Mouse (Mus musculus) thymus, postnatal 14 days (tissue): Measurements from ENCODE around the gene Tspan12.
"Not testable (repeated sequence)": the region's sequence is repeated elsewhere in the genome, so short reads cannot be mapped to it uniquely, and the experiment has no call there.

Experiments
- DNase-seq: peaks from one replicate; pipeline ENCODE4 v3.0.0; 2021

Tspan12 gene

GRCm38 (mm10) chr6:21828001-21828400 is 24.3 kb downstream of the Tspan12 start:
- no peak for DNase-seq

- no peak for DNase-seq
These were observed 28.6 kb downstream of the Tspan12 start for GRCm38 (mm10) chr6:21823694-21824093.

GRCm38 (mm10) chr6:21823281-21823680 is 29.0 kb downstream of the Tspan12 start:
- DNase-seq, result no peak

GRCm38 (mm10) chr6:21822721-21823134 is 29.6 kb downstream of the Tspan12 start:
- no peak for DNase-seq

- no peak for DNase-seq
These were observed 34.1 kb downstream of the Tspan12 start for GRCm38 (mm10) chr6:21818107-21818807.

- no peak for DNase-seq
These were observed 46.3 kb downstream of the Tspan12 start for GRCm38 (mm10) chr6:21806005-21806404.

- DNase-seq, result no peak
These were observed 47.2 kb downstream of the Tspan12 start for GRCm38 (mm10) chr6:21805013-21805570.

GRCm38 (mm10) chr6:21803483-21804340 is 48.6 kb downstream of the Tspan12 start:
- DNase-seq, result no peak

GRCm38 (mm10) chr6:21798581-21798980 is 53.7 kb downstream of the Tspan12 start:
- DNase-seq, result no peak

GRCm38 (mm10) chr6:21797087-21797486 is 55.2 kb downstream of the Tspan12 start:
- DNase-seq, result no peak

GRCm38 (mm10) chr6:21796413-21796812 is 55.9 kb downstream of the Tspan12 start:
- no peak for DNase-seq

GRCm38 (mm10) chr6:21795410-21795809 is 56.9 kb downstream of the Tspan12 start:
- DNase-seq, result no peak

- peak; percentile 30 for DNase-seq
These were observed 57.3 kb downstream of the Tspan12 start for GRCm38 (mm10) chr6:21795072-21795407.

- DNase-seq, result no peak
These were observed 57.8 kb downstream of the Tspan12 start for GRCm38 (mm10) chr6:21794337-21795071.

- DNase-seq, result no peak
These were observed 61.0 kb downstream of the Tspan12 start for GRCm38 (mm10) chr6:21791307-21791706.

GRCm38 (mm10) chr6:21790550-21791086 is 61.7 kb downstream of the Tspan12 start:
- DNase-seq, result no peak

GRCm38 (mm10) chr6:21790036-21790435 is 62.3 kb downstream of the Tspan12 start:
- DNase-seq, result no peak

GRCm38 (mm10) chr6:21789582-21789981 is 62.7 kb downstream of the Tspan12 start:
- DNase-seq, result not testable (repeated sequence)

GRCm38 (mm10) chr6:21787757-21788156 is 64.6 kb downstream of the Tspan12 start:
- no peak for DNase-seq

GRCm38 (mm10) chr6:21787274-21787673 is 65.0 kb downstream of the Tspan12 start:
- DNase-seq, result no peak

GRCm38 (mm10) chr6:21774213-21774916 is 78.0 kb downstream of the Tspan12 start:
- no peak for DNase-seq

- no peak for DNase-seq
These were observed 82.9 kb downstream of the Tspan12 start for GRCm38 (mm10) chr6:21769447-21769809.
